Mouse (Mus musculus): ENCODE results near the gene Adora1. TPM values are rescaled to one million over a fixed set of nuclear protein-coding genes. Genes with fewer than 3 reads are reported as not detected.

Gene Adora1
- polyA plus RNA-seq, 1 experiment from 2014 or later = 1.4 TPM

DNA sequence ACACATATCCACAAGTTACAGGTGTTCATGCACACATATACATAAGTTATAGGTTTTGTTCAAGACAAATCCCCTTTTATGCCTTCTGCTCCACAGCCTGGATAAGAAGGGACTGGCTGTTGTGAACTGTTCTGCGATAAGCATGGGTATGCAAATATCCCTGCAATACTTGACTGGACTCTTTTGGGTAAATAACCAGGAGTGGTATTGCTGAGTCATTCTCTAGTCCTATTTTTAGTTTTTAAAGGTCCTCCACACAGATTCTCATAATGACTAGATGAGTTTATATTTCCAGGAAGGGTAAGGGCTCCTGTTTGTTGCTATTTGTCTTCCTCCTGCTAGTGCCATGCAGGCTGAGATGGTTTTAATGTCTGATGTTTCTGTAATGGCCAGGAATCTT, 14.1 kb downstream of the Adora1 start:
- H3K27me3 ChIP-seq = peaks cover 10% of the 10 kb centered on the region; the same call in 1 of the 2 replicates
- no peak overlapping the region for H3K27ac ChIP-seq
- H3K9me3 ChIP-seq = no peaks in the 10 kb centered on the region
- ATAC-seq (ENCODE audit: low FRiP score) = no peak
- H3K4me3 ChIP-seq (replicated peaks) = no peak overlapping the region
- H3K9ac ChIP-seq = no peak overlapping the region
- H3K4me1 ChIP-seq = peaks cover 11% of the 10 kb centered on the region
- no peaks in the 10 kb centered on the region for H3K36me3 ChIP-seq (replicated peaks)
- 97% methylated on average over 1 of the region's 1 CpGs for WGBS
- H3K4me2 ChIP-seq = no peak overlapping the region

GRCm38 (mm10) chr1:134219608-134220007, 15.6 kb downstream of the Adora1 start:
- Histone ChIP-seq H3K27ac (no peak overlapping the region), H3K9me3 (no peaks in the 10 kb centered on the region), H3K4me1 (peaks cover 19% of the 10 kb centered on the region), H3K4me3 (replicated peaks) (no peak overlapping the region), H3K36me3 (replicated peaks) (no peaks in the 10 kb centered on the region), H3K4me2 (no peak overlapping the region), H3K27me3 (peaks cover 12% of the 10 kb centered on the region; the same call in 1 of the 2 replicates), H3K9ac (no peak overlapping the region)
- no peak for ATAC-seq (ENCODE audit: low FRiP score)
- WGBS = 80% methylated on average over 5 of the region's 5 CpGs

GRCm38 (mm10) chr1:134217942-134218341, 17.3 kb downstream of the Adora1 start:
- H3K27ac ChIP-seq = no peak overlapping the region
- peaks cover 25% of the 10 kb centered on the region for H3K27me3 ChIP-seq
- H3K36me3 ChIP-seq (replicated peaks) = no peaks in the 10 kb centered on the region
- H3K4me2 ChIP-seq = no peak overlapping the region
- no peak overlapping the region for H3K4me3 ChIP-seq (replicated peaks)
- no peaks in the 10 kb centered on the region for H3K9me3 ChIP-seq
- H3K4me1 ChIP-seq = peaks cover 19% of the 10 kb centered on the region
- WGBS = 76% methylated on average over 3 of the region's 3 CpGs
- no peak overlapping the region for H3K9ac ChIP-seq
- no peak for ATAC-seq (ENCODE audit: low FRiP score)

GRCm38 (mm10) chr1:134217028-134217481, 18.2 kb downstream of the Adora1 start:
- H3K9me3 ChIP-seq = no peaks in the 10 kb centered on the region
- ATAC-seq (ENCODE audit: low FRiP score) = no peak
- WGBS = 72% methylated on average over 12 of the region's 12 CpGs

GRCm38 (mm10) chr1:134216629-134216971, 18.6 kb downstream of the Adora1 start:
- Histone ChIP-seq H3K9me3 (no peaks in the 10 kb centered on the region), H3K4me3 (replicated peaks) (no peak overlapping the region), H3K27me3 (peaks cover 34% of the 10 kb centered on the region), H3K4me2 (no peak overlapping the region), H3K9ac (no peak overlapping the region), H3K27ac (no peak overlapping the region), H3K4me1 (peaks cover 24% of the 10 kb centered on the region), H3K36me3 (replicated peaks) (no peaks in the 10 kb centered on the region)
- WGBS = 86% methylated on average over 2 of the region's 2 CpGs
- ATAC-seq (ENCODE audit: low FRiP score) = no peak

More at GRCm38 (mm10) chr1:134217028-134217481, 18.2 kb downstream of the Adora1 start:
- H3K4me1 ChIP-seq = peaks cover 20% of the 10 kb centered on the region
- no peak overlapping the region for H3K27ac ChIP-seq
- no peak overlapping the region for H3K4me2 ChIP-seq
- no peaks in the 10 kb centered on the region for H3K36me3 ChIP-seq (replicated peaks)
- H3K27me3 ChIP-seq = peaks cover 32% of the 10 kb centered on the region
- no peak overlapping the region for H3K9ac ChIP-seq
- no peak overlapping the region for H3K4me3 ChIP-seq (replicated peaks)

DNA sequence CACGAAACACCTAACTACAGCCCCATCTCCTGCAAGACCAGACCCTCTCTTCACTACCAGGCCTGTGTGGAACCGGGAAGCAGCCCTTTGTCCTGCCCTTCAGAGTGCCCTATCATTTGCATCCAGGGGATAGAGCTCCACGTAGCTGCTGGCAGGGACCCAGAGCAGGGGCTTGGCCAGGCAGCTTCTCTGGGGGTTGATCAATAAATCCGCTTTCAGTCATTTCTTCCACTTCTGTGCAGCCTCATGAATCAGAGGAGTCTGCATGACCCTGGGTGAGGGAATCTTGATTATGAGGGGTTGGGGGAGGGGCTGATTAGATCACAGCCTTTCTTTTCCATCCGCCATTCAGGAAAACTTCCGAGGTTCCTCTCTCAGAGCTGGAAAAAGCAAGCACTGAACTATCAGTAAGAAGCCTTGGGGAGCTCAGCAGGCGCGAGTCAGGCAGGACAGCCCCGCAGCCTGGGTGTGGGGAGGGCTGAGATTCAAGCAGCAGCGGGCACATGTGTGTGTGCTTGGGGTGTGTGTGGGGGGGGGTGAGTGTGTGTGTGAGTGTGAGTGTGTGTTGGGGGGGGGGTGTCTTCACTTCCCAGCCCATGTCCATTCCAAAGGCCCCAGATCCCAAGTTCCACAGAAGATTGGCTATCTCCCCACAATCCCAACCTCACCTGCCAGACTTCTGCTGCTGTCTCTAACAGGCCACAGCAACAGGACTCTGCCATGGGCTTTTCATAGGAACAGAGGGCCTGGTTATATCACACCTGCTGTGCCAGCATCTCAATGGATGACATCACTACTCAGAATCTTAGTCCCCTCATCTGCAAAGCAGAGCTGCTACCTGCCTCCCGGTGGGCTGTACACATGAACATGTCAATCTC, 19.2 kb downstream of the Adora1 start:
- ATAC-seq (ENCODE audit: low FRiP score) = peak; percentile 58; the same call in 1 of the 2 replicates
- Histone ChIP-seq H3K9me3 (no peaks in the 10 kb centered on the region), H3K27ac (no peak overlapping the region), H3K27me3 (peaks cover 36% of the 10 kb centered on the region), H3K9ac (no peak overlapping the region), H3K4me1 (peaks cover 28% of the 10 kb centered on the region), H3K4me2 (peak overlapping the region; percentile 6; the same call in 1 of the 2 replicates), H3K36me3 (replicated peaks) (no peaks in the 10 kb centered on the region), H3K4me3 (replicated peaks) (no peak overlapping the region)
- 16% methylated on average over 11 of the region's 11 CpGs for WGBS

DNA sequence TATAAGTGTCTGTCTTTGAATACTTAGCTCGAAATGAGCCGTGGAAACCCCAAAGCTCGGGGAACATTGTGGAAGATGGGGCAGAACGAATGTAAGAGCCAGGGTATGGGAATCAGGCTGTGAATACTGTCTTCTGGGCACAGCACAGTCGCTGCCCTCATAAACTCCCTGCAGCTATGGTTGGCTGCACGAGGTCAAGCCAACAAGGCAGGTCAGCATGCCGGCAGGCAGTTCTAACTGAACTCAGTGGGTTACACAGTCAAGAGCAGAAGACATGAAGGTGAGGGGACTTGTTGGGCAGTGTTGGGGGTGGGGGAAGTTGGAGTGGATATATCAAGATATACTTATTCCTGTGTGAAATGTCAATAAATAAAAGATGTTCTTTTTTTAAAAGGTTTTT, 20.2 kb downstream of the Adora1 start:
- ATAC-seq (ENCODE audit: low FRiP score) = no peak
- Histone ChIP-seq H3K36me3 (replicated peaks) (no peaks in the 10 kb centered on the region), H3K27ac (no peak overlapping the region), H3K4me1 (peaks cover 31% of the 10 kb centered on the region), H3K4me2 (no peak overlapping the region), H3K27me3 (peaks cover 45% of the 10 kb centered on the region), H3K9ac (no peak overlapping the region), H3K4me3 (replicated peaks) (no peak overlapping the region), H3K9me3 (no peaks in the 10 kb centered on the region)
- 62% methylated on average over 7 of the region's 7 CpGs for WGBS

DNA sequence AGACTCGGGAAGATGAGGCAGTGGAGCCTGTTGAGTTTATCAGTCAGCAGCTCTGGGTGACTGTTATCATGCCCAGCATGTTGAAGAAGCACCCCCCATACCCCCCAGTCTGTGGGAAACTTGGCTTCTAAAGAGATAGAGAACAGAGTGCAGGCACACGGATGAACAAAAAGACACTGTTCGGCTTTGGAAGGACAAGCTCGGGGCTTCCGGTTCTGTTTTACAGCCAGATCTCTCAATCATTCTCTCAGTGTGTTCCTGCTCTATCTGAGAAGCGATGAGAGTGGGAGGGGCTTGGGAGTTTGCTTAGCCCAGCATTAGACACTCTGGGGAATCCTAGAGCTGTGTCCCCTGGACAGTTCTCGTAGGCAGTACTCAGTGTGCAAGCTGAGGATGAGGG, 21.8 kb downstream of the Adora1 start:
- Histone ChIP-seq H3K27ac (no peak overlapping the region), H3K36me3 (replicated peaks) (no peaks in the 10 kb centered on the region), H3K4me3 (replicated peaks) (no peak overlapping the region), H3K4me2 (no peak overlapping the region), H3K4me1 (peaks cover 31% of the 10 kb centered on the region), H3K9me3 (no peaks in the 10 kb centered on the region), H3K9ac (no peak overlapping the region), H3K27me3 (peaks cover 51% of the 10 kb centered on the region)
- no peak for ATAC-seq (ENCODE audit: low FRiP score)
- 77% methylated on average over 7 of the region's 7 CpGs for WGBS

GRCm38 (mm10) chr1:134212351-134212750, 22.9 kb downstream of the Adora1 start:
- WGBS = 77% methylated on average over 6 of the region's 6 CpGs

GRCm38 (mm10) chr1:134211631-134212030, 23.6 kb downstream of the Adora1 start:
- no peak overlapping the region for H3K4me2 ChIP-seq
- H3K36me3 ChIP-seq (replicated peaks) = no peaks in the 10 kb centered on the region
- H3K4me1 ChIP-seq = peaks cover 24% of the 10 kb centered on the region
- peaks cover 58% of the 10 kb centered on the region for H3K27me3 ChIP-seq
- no peak for ATAC-seq (ENCODE audit: low FRiP score)
- H3K27ac ChIP-seq = no peak overlapping the region
- H3K9me3 ChIP-seq = no peaks in the 10 kb centered on the region
- no peak overlapping the region for H3K9ac ChIP-seq
- 7% methylated on average over 2 of the region's 2 CpGs for WGBS
- H3K4me3 ChIP-seq (replicated peaks) = no peak overlapping the region

More at GRCm38 (mm10) chr1:134212351-134212750, 22.9 kb downstream of the Adora1 start:
- Histone ChIP-seq H3K9me3 (no peaks in the 10 kb centered on the region), H3K4me3 (replicated peaks) (no peak overlapping the region), H3K9ac (no peak overlapping the region), H3K4me1 (peaks cover 31% of the 10 kb centered on the region), H3K27ac (no peak overlapping the region), H3K27me3 (peaks cover 57% of the 10 kb centered on the region), H3K36me3 (replicated peaks) (no peaks in the 10 kb centered on the region), H3K4me2 (no peak overlapping the region)
- no peak for ATAC-seq (ENCODE audit: low FRiP score)

DNA sequence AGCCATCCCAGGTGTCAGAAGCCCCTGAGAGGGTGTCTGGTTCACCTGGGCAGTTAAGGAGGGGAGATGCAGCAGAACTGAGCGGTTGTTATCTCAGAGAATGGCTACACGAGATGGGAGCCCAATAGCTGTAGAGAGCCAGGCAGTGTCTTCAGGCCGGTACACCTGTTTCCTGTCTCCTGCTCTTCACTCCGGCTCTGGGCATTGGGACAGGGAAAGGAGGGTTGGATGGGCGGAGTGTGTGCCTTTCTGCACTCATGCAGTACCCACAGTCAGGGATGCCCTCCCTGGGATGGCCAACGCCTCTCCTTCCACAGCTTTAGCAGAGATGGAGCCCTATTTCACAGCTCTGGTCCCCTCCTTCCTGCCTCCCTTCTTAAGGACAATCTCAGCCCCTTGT, 24.2 kb downstream of the Adora1 start:
- Histone ChIP-seq H3K27me3 (peaks cover 56% of the 10 kb centered on the region), H3K36me3 (replicated peaks) (no peaks in the 10 kb centered on the region), H3K9ac (no peak overlapping the region), H3K27ac (no peak overlapping the region), H3K9me3 (no peaks in the 10 kb centered on the region), H3K4me3 (replicated peaks) (no peak overlapping the region), H3K4me2 (no peak overlapping the region), H3K4me1 (peaks cover 18% of the 10 kb centered on the region)
- ATAC-seq (ENCODE audit: low FRiP score) = no peak
- WGBS = 71% methylated on average over 6 of the region's 6 CpGs

DNA sequence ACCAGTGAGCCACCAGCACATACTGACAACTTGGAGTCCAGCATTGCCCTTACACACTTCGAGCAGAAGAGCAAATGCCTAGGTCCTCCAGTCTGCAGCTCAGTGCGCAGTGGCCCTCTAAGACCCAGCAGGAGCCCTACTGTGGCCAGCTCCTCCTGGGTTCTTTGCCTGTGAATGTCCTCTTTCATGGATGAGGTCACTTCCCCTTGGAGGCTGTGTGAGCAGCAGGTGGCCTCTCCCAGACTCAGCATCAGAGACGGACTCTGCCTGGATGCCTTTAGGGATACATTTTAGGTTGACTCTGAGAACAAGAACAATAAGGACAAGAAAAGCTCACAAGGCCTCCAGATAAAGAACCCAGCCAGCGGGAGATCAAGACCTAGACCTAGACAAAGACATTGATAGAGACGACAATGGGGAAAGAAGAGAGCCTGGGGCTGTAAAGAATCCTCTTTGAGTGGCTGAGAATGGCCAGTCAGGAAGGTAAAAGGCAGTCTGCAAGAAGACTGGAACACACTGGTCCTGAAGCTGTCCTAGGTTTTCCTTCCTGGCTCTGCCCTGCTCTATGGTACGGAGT, 25.0 kb downstream of the Adora1 start:
- Histone ChIP-seq H3K27ac (no peak overlapping the region), H3K4me3 (replicated peaks) (no peak overlapping the region), H3K9ac (no peak overlapping the region), H3K4me1 (peaks cover 12% of the 10 kb centered on the region), H3K9me3 (no peaks in the 10 kb centered on the region), H3K27me3 (peaks cover 56% of the 10 kb centered on the region), H3K36me3 (replicated peaks) (no peaks in the 10 kb centered on the region), H3K4me2 (no peak overlapping the region)
- WGBS = 42% methylated on average over 6 of the region's 6 CpGs
- ATAC-seq (ENCODE audit: low FRiP score) = no peak

Data from forebrain, embryonic 12.5 days (tissue).